Mouse (Mus musculus) kidney, embryonic 14.5 days (tissue): ENCODE results near the gene Ssr1. TPM values are rescaled to one million over a fixed set of nuclear protein-coding genes. Genes with fewer than 3 reads are reported as not detected.

ENCODE experiments used
- ATAC-seq: fragments of 200-750 bp; cut with Nextera tagmentation; 2 replicates; pipeline ENCODE4 v1.8.0; 2017; ENCODE audit warnings: moderate number of reproducible peaks, mild to moderate bottlenecking, moderate TSS enrichment, moderate library complexity; ENCODE audit not compliant: low FRiP score, low TSS enrichment
- H3K27ac ChIP-seq: fragments of 300-500 bp; sonication (generic); 2 replicates; pipeline ENCODE4 v1.5.1; 2014; ENCODE audit warnings: low read depth, mild to moderate bottlenecking, low read length, moderate library complexity, mixed read lengths
- H3K27me3 ChIP-seq: fragments of 300-500 bp; sonication (generic); 2 replicates; pipeline ENCODE4 v1.6.1; 2014; ENCODE audit warnings: mild to moderate bottlenecking, low read length; ENCODE audit not compliant: control insufficient read depth, insufficient read depth
- H3K36me3 ChIP-seq: fragments of 300-500 bp; sonication (generic); 2 replicates; pipeline ENCODE4 v1.6.1; 2014; ENCODE audit warnings: low read length, mixed read lengths; ENCODE audit not compliant: control insufficient read depth, insufficient read depth
- H3K4me1 ChIP-seq: fragments of 300-500 bp; sonication (generic); 2 replicates; pipeline ENCODE4 v1.6.1; 2014; ENCODE audit warnings: low read length, mixed read lengths; ENCODE audit not compliant: control insufficient read depth, insufficient read depth
- H3K4me2 ChIP-seq: fragments of 300-500 bp; sonication (generic); replicated peaks from 2 replicates; pipeline ENCODE4 v1.6.1; 2014; ENCODE audit warnings: low read depth, mild to moderate bottlenecking, low read length
- H3K4me3 ChIP-seq: fragments of 300-500 bp; sonication (generic); 2 replicates; pipeline ENCODE4 v1.5.1; 2014; ENCODE audit warnings: mild to moderate bottlenecking, low read length
- H3K9ac ChIP-seq: fragments of 300-500 bp; sonication (generic); 2 replicates; pipeline ENCODE4 v1.6.1; 2014; ENCODE audit warnings: low read depth, mild to moderate bottlenecking, low read length, moderate library complexity
- H3K9me3 ChIP-seq: fragments of 300-500 bp; sonication (generic); 2 replicates; pipeline ENCODE4 v1.6.1; 2016; ENCODE audit warnings: low read length; ENCODE audit not compliant: control insufficient read depth
- WGBS: fragments of 180-500 bp; shearing (Covaris S2); extraction: QIAGEN DNeasy Blood & Tissue Kit; methylation state at CpG from one replicate; pipeline ENCODE4 v1.1.7; 2014; 5-methylcytosine and 5-hydroxymethylcytosine counted together
- polyA plus RNA-seq: library from polyadenylated mRNA; unstranded; fragments of >200 nt; fragmentation: Nextera tagmentation; extraction: Ambion mirVana; gene quantifications from 2 replicates; pipeline ENCODE4 v1.2.1, GENCODE M21; 2014

Gene Ssr1
- polyA plus RNA-seq, 1 experiment from 2014 or later, result 133 TPM

DNA sequence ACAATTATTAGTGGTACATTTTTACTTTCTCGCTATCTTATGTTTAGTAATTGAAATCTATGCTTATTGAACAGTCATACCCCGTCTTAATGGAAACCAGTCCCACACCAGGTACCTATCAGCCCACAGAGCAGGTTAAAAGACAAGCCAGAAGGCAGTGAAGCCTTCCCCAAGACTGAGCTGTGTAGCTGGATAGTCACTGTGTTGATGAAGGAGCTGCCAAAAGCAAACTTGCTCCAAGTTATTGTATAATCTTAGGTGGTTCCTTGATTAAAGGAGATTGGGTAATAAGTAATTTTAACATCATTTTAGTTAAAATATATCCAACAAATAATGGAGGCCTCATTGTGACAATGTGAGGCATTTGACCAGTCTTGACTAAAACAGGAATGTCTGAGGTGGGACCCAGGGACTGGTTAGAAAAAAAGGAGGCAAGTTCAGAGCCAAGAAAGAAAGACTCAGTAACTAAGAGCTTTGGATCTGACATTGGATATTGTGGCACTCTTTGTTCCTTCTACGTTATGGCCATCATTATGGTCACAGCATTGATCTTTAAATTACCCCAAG, 74.2 kb downstream of the Ssr1 start:
- H3K27me3 ChIP-seq, result no peaks in the 10 kb centered on the region
- ATAC-seq, result peak; percentile 48; the same call in 1 of the 2 replicates
- no peak overlapping the region for H3K9ac ChIP-seq
- H3K27ac ChIP-seq, result 0 out of 2 replicates have a peak overlapping the region, but pooled peaks have one; percentile 30
- no peak overlapping the region for H3K4me3 ChIP-seq
- H3K4me2 ChIP-seq, result no peak overlapping the region
- no peaks in the 10 kb centered on the region for H3K4me1 ChIP-seq
- WGBS, result 81% methylated on average over 3 of the region's 3 CpGs
- peaks cover 51% of the 10 kb centered on the region for H3K36me3 ChIP-seq
- no peaks in the 10 kb centered on the region for H3K9me3 ChIP-seq

DNA sequence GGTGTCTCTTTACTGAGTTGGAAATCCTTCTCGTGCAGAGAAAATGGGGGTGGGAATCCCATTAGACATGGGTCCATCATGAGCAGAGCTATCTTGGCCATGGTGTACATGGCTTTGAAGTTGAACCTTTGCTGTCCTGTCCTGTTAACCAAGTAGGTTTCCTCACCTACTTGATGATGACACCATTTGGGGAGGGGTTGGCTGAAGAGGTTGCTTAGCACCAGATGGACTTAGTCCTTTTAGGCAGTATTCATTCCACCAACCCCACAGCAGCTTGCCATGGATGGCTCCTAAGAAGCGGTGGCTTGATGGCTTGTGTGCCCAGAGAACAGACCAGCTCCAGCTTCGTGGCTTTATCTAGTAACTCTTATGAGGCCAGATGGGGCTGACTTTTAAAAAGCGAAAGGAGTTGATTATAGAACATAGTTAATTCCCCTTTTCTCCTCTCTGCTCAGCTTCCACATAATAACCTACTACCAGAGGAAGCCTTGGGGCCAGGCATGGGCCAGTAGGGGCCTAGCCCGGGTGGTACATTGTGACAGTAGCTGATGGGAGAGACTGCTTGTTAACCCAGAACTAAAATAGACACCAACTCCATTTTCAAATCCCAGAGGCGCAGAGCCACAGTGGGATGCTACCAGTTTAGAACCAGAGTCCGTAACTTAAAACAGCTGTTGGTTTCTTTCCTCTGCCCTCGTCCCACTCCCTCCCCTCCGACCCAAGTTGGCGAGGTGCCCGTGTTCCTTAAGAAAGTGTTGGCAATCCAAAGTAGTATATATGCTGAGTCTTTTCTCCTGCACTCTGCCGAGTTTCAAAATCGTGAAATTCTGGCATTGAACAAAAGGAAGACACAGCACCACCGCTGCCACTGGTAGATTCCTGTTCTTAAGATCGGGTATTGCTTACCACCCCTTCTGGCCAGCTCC, 75.4 kb downstream of the Ssr1 start:
- 90% methylated on average over 15 of the region's 15 CpGs for WGBS
- H3K27me3 ChIP-seq, result no peaks in the 10 kb centered on the region
- no peaks in the 10 kb centered on the region for H3K9me3 ChIP-seq
- no peak overlapping the region for H3K4me2 ChIP-seq
- peaks cover 53% of the 10 kb centered on the region for H3K36me3 ChIP-seq
- no peak overlapping the region for H3K9ac ChIP-seq
- H3K4me3 ChIP-seq, result no peak overlapping the region
- ATAC-seq, result no peak
- H3K27ac ChIP-seq, result no peak overlapping the region
- no peaks in the 10 kb centered on the region for H3K4me1 ChIP-seq

Other genes starting within 250 kb of the Ssr1 start
- 12.2 and 16.7 TPM in 2 replicates for gene Rreb1, start 215.8 kb downstream of the Ssr1 start, polyA plus RNA-seq
- 50.8 and 62.3 TPM in 2 replicates for gene Riok1, start 42.8 kb upstream of the Ssr1 start, polyA plus RNA-seq
- gene Cage1, start 42.9 kb upstream of the Ssr1 start, polyA plus RNA-seq, result 0.90 and 1.1 TPM in 2 replicates
- gene Dsp, start 157.1 kb upstream of the Ssr1 start, polyA plus RNA-seq, result 4.5 and 8.8 TPM in 2 replicates
- gene Snrnp48, start 210.7 kb upstream of the Ssr1 start, polyA plus RNA-seq, result 44.0 and 55.2 TPM in 2 replicates